Mouse (Mus musculus): ENCODE data around the gene Mylk4. TPM values are rescaled to one million over a fixed set of nuclear protein-coding genes. Genes with fewer than 3 reads are reported as not detected.

Mylk4 gene
- polyA plus RNA-seq, 1 experiment from 2014 or later: not detected

- Histone ChIP-seq H3K27me3 (replicated peaks; ENCODE audit: control insufficient read depth, insufficient read depth, low read length) (no peaks in the 10 kb centered on the region), H3K27ac (ENCODE audit: low read depth, low read length) (no peak overlapping the region), H3K4me3 (ENCODE audit: low read depth, low read length) (no peak overlapping the region), H3K9me3 (replicated peaks; ENCODE audit: control insufficient read depth, low read length) (no peaks in the 10 kb centered on the region), H3K36me3 (ENCODE audit: control insufficient read depth, insufficient read depth, low read length) (no peaks in the 10 kb centered on the region), H3K9ac (ENCODE audit: low read length) (no peak overlapping the region), H3K4me2 (ENCODE audit: low read length) (no peak overlapping the region), H3K4me1 (ENCODE audit: control insufficient read depth, insufficient read depth, low read length) (no peaks in the 10 kb centered on the region)
- whole genome bisulfite sequencing: 83% methylated on average over 3 of the region's 3 CpGs
- no peak for ATAC-seq
- DNase-seq (ENCODE audit: low spot score): peak; percentile 19
Observed at GRCm38 (mm10) chr13:32662041-32662440, 121.7 kb downstream of the Mylk4 start.

DNA sequence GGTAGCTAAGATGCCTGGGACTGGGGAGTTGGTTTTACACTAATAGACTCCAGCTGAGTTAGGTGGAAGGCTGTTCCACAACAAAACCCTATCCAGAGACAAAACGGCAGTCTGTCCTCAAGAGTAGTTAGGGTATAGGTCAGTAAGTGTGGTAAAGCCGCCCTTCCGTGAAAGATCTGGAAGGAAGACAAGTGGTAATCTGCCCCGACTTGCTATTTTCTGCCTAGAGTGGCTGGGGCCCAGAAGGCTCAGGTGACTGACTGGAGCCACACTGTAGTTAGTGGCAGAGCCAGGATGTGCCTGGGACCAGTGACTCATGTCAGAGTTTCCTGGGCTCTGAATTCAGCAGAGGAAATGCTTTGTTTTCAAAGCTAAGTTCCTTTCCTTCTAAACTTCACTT, 123.5 kb downstream of the Mylk4 start:
- no peaks in the 10 kb centered on the region for H3K4me1 ChIP-seq (ENCODE audit: control insufficient read depth, insufficient read depth, low read length)
- WGBS: 79% methylated on average over 4 of the region's 4 CpGs
- no peak overlapping the region for H3K4me3 ChIP-seq (ENCODE audit: low read depth, low read length)
- no peak overlapping the region for H3K9ac ChIP-seq (ENCODE audit: low read length)
- H3K4me2 ChIP-seq (ENCODE audit: low read length): no peak overlapping the region
- no peaks in the 10 kb centered on the region for H3K9me3 ChIP-seq (replicated peaks; ENCODE audit: control insufficient read depth, low read length)
- H3K27ac ChIP-seq (ENCODE audit: low read depth, low read length): no peak overlapping the region
- DNase-seq (ENCODE audit: low spot score) (no peak), ATAC-seq (no peak)
- no peaks in the 10 kb centered on the region for H3K36me3 ChIP-seq (ENCODE audit: control insufficient read depth, insufficient read depth, low read length)
- H3K27me3 ChIP-seq (replicated peaks; ENCODE audit: control insufficient read depth, insufficient read depth, low read length): no peaks in the 10 kb centered on the region

- no peaks in the 10 kb centered on the region for H3K4me1 ChIP-seq (ENCODE audit: control insufficient read depth, insufficient read depth, low read length)
- ATAC-seq (no peak), DNase-seq (ENCODE audit: low spot score) (no peak)
- H3K9me3 ChIP-seq (replicated peaks; ENCODE audit: control insufficient read depth, low read length): no peaks in the 10 kb centered on the region
- 86% methylated on average over 5 of the region's 5 CpGs for WGBS
- no peak overlapping the region for H3K27ac ChIP-seq (ENCODE audit: low read depth, low read length)
- no peaks in the 10 kb centered on the region for H3K27me3 ChIP-seq (replicated peaks; ENCODE audit: control insufficient read depth, insufficient read depth, low read length)
- H3K9ac ChIP-seq (ENCODE audit: low read length): no peak overlapping the region
- no peak overlapping the region for H3K4me2 ChIP-seq (ENCODE audit: low read length)
- no peaks in the 10 kb centered on the region for H3K36me3 ChIP-seq (ENCODE audit: control insufficient read depth, insufficient read depth, low read length)
- H3K4me3 ChIP-seq (ENCODE audit: low read depth, low read length): no peak overlapping the region
Observed at GRCm38 (mm10) chr13:32659271-32659670, 124.5 kb downstream of the Mylk4 start.

DNA sequence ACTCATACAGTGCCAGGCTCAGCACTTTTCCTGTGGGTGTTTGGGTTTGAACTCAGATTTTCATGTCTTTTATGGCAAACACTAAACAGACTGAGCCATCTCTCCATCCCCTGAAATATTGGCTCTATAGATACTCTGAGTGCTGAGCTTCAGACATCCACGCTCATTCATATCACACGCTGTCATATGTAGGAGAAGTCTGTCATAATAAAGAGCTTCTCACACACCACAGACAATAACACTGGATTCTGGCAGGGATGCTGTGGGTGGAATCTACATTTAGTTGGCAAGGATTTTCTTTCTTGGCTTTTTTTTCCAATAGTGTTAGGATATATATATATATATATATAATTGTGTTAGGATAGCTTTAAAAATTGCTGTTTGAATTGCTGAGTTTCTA, 126.2 kb downstream of the Mylk4 start:
- no peaks in the 10 kb centered on the region for H3K36me3 ChIP-seq (ENCODE audit: control insufficient read depth, insufficient read depth, low read length)
- H3K9me3 ChIP-seq (replicated peaks; ENCODE audit: control insufficient read depth, low read length): no peaks in the 10 kb centered on the region
- ATAC-seq: peak; percentile 66; the same call in 1 of the 2 replicates
- H3K4me1 ChIP-seq (ENCODE audit: control insufficient read depth, insufficient read depth, low read length): no peaks in the 10 kb centered on the region
- no peak overlapping the region for H3K4me3 ChIP-seq (ENCODE audit: low read depth, low read length)
- H3K4me2 ChIP-seq (ENCODE audit: low read length): no peak overlapping the region
- 81% methylated on average over 2 of the region's 2 CpGs for WGBS
- H3K9ac ChIP-seq (ENCODE audit: low read length): no peak overlapping the region
- H3K27ac ChIP-seq (ENCODE audit: low read depth, low read length): no peak overlapping the region
- H3K27me3 ChIP-seq (replicated peaks; ENCODE audit: control insufficient read depth, insufficient read depth, low read length): no peaks in the 10 kb centered on the region
- DNase-seq (ENCODE audit: low spot score): peak; percentile 48

Other genes with a start within 250 kb of the Mylk4 start
- 19.1 and 22.5 TPM in 2 replicates for gene Wrnip1, start 18.1 kb upstream of the Mylk4 start, polyA plus RNA-seq (2014; fragmentation: Nextera tagmentation; extraction: Ambion mirVana)
- gene D930007J09Rik, start 18.9 kb upstream of the Mylk4 start, polyA plus RNA-seq (2014; fragmentation: Nextera tagmentation; extraction: Ambion mirVana): not detected in 2 replicates
- 0.93 and 1.9 TPM in 2 replicates for gene Serpinb1a, start 67.2 kb upstream of the Mylk4 start, polyA plus RNA-seq (2014; fragmentation: Nextera tagmentation; extraction: Ambion mirVana)
- gene Serpinb1c, start 114.3 kb upstream of the Mylk4 start, polyA plus RNA-seq (2014; fragmentation: Nextera tagmentation; extraction: Ambion mirVana): not detected in 2 replicates
- gene Serpinb6b, start 181.3 kb upstream of the Mylk4 start, polyA plus RNA-seq (2014; fragmentation: Nextera tagmentation; extraction: Ambion mirVana): 1.3 and 1.8 TPM in 2 replicates
- 1.2 and 1.3 TPM in 2 replicates for gene Serpinb9, start 219.3 kb upstream of the Mylk4 start, polyA plus RNA-seq (2014; fragmentation: Nextera tagmentation; extraction: Ambion mirVana)
- 0.25 and 0.61 TPM in 2 replicates for gene Serpinb9b, start 243.5 kb upstream of the Mylk4 start, polyA plus RNA-seq (2014; fragmentation: Nextera tagmentation; extraction: Ambion mirVana)